Mouse (Mus musculus) midbrain, embryonic 11.5 days (tissue): ENCODE results near the gene Ptges3. TPM values are rescaled to one million over a fixed set of nuclear protein-coding genes. Genes with fewer than 3 reads are reported as not detected.

Source experiments
- ATAC-seq: fragments of 200-750 bp; cut with Nextera tagmentation; 2 replicates; pipeline ENCODE4 v1.8.0; 2017; ENCODE audit warnings: moderate TSS enrichment, moderate library complexity; ENCODE audit not compliant: low FRiP score
- DNase-seq: peaks from one replicate; pipeline ENCODE4 v3.0.0; 2015; ENCODE audit warnings: low spot score; ENCODE audit errors: missing footprints
- H3K27ac ChIP-seq: fragments of 300-500 bp; sonication (generic); 2 replicates; pipeline ENCODE4 v1.5.1; 2014; ENCODE audit warnings: low read depth, low read length
- H3K27me3 ChIP-seq: fragments of 300-500 bp; sonication (generic); 2 replicates; pipeline ENCODE4 v1.6.1; 2014; ENCODE audit warnings: mild to moderate bottlenecking, low read length, moderate library complexity, mixed read lengths; ENCODE audit not compliant: control insufficient read depth, insufficient read depth
- H3K36me3 ChIP-seq: fragments of 300-500 bp; sonication (generic); 2 replicates; pipeline ENCODE4 v1.6.1; 2014; ENCODE audit warnings: mild to moderate bottlenecking, low read length, moderate library complexity, mixed read lengths; ENCODE audit not compliant: control insufficient read depth, insufficient read depth
- H3K4me1 ChIP-seq: fragments of 300-500 bp; sonication (generic); 2 replicates; pipeline ENCODE4 v1.6.1; 2014; ENCODE audit warnings: low read length; ENCODE audit not compliant: control insufficient read depth, insufficient read depth
- H3K4me2 ChIP-seq: fragments of 300-500 bp; sonication (generic); 2 replicates; pipeline ENCODE4 v1.6.1; 2014; ENCODE audit warnings: mild to moderate bottlenecking, moderate library complexity
- H3K4me3 ChIP-seq: fragments of 300-500 bp; sonication (generic); 2 replicates; pipeline ENCODE4 v1.5.1; 2014; ENCODE audit warnings: low read depth, low read length
- H3K9ac ChIP-seq: fragments of 300-500 bp; sonication (generic); 2 replicates; pipeline ENCODE4 v1.6.1; 2014; ENCODE audit warnings: low read length
- H3K9me3 ChIP-seq: fragments of 300-500 bp; sonication (generic); 2 replicates; pipeline ENCODE4 v1.6.1; 2016; ENCODE audit warnings: low read length; ENCODE audit not compliant: control insufficient read depth
- WGBS: fragments of 180-500 bp; shearing (Covaris S2); extraction: QIAGEN DNeasy Blood & Tissue Kit; methylation state at CpG from one replicate; pipeline ENCODE4 v1.1.7; 2014; 5-methylcytosine and 5-hydroxymethylcytosine counted together
- polyA plus RNA-seq: library from polyadenylated mRNA; unstranded; fragments of >200 nt; fragmentation: Nextera tagmentation; extraction: Ambion mirVana; gene quantifications from 2 replicates; pipeline ENCODE4 v1.2.1, GENCODE M21; 2014

Ptges3 gene
- polyA plus RNA-seq, 1 experiment from 2014 or later: 692 TPM

DNA sequence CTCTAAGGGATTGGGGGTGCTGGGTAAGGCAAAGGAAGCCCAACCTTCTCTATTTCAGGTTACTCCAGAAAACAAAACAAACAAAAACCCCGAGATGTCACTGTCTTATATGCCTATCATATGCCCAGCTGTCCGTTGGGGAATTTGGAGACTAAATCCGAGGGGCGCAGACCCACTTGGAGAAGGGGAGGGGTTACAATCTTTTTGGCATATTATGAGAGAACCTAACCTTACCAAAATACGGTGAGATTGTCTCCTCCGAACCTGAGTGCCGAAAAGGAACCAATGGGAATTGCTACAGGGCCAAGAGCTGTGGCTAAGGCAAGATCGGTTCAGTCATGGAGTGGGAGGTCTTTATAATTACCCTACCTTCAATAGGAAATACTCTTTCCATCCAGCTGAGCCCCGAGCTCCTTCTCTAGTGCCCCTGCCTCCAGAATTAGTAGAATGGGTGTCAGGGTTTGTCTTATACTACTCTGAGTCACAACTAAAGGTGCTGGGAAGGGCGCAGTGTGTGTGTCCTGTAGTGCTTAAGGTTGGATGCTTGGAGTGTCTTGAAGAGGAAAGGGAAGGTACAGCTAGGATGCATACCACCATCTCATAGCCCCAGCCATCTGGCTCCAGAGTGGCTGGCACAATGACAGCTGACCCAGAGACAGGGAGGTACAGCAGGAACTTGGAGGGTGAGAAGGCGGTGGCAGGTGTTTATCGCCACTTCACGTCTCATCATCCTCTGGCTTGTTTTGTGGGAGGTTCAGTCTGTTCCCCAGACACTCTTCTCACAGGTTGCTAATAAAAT is 34.9 kb downstream of the Ptges3 start:
- ATAC-seq: no peak
- Histone ChIP-seq H3K4me3 (peak overlapping the region; percentile 81), H3K9me3 (no peaks in the 10 kb centered on the region), H3K4me2 (peak overlapping the region; percentile 85), H3K27ac (no peak overlapping the region), H3K27me3 (no peaks in the 10 kb centered on the region), H3K36me3 (peaks cover 9% of the 10 kb centered on the region), H3K9ac (peak overlapping the region; percentile 85), H3K4me1 (peaks cover 31% of the 10 kb centered on the region)
- DNase-seq: peak; percentile 90
- 26% methylated on average over 13 of the region's 13 CpGs for WGBS

DNA sequence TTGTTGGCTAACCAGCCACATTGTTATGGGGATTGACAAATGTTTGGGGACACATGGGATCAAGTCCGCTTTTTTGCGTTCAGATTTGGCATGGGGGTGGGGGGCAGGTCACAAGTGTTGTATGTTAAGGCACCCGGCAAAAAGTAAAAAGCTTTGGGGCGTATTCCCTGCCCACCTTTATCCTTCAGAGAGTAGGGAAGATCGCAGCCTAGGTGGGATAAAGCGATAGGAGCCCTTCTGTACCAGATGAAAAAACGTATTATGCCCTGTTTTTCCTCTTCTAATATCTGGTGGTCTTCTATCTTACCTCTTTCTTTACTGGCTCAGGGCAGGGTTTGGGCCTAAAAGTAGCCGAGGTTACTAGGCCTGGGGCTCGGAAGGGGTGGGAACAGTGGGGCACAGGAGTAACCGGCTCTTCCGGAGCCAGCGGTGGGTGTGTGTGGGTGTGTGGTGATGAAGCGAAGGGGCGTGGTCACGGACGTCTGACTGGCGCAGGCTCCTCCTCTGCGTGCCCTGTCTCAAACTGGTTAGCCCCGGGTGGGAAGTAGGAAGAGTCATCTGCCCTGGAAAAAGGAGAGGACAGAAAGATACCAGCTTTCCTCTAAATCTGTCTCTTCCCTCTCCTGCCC is 35.7 kb downstream of the Ptges3 start:
- Histone ChIP-seq H3K36me3 (peaks cover 3% of the 10 kb centered on the region), H3K27ac (no peak overlapping the region), H3K4me2 (peak overlapping the region; percentile 85), H3K27me3 (no peaks in the 10 kb centered on the region), H3K9me3 (no peaks in the 10 kb centered on the region), H3K4me1 (peaks cover 31% of the 10 kb centered on the region), H3K9ac (peak overlapping the region; percentile 28; the same call in 1 of the 2 replicates), H3K4me3 (peak overlapping the region; percentile 18; the same call in 1 of the 2 replicates)
- DNase-seq: peak; percentile 92
- WGBS: 12% methylated on average over 19 of the region's 19 CpGs
- ATAC-seq: peak; percentile 53

DNA sequence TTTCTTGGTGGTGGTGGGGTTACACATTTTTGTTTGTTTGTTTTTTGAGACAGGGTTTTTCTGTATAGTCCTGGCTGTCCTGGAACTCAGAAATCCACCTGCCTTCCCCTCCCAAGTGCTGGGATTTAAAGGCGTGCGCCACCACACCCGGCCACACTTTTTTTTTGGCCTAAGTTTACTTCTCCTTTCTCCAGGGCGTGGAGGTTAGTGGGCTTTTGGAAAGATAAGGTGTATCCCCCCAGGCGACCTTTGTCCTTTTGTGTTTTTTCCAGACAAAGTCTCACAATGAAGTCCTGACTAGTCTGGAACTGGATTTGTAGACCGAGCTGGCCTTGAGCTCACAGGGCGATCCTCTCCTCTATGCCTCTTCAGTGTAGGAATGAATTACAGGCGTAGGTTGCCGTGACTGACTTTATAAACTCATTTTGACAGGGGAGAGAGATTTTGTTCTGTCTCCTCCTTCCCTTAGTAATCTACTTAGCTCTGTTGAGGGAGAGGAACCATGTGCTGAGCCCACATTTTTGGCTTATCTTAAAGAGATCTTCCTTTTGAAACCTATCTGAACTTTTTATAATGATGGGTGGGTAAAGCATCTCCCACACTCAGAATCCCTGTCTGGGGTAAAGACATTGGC is 36.4 kb downstream of the Ptges3 start:
- ATAC-seq (no peak), DNase-seq (no peak)
- Histone ChIP-seq H3K36me3 (no peaks in the 10 kb centered on the region), H3K9ac (no peak overlapping the region), H3K27me3 (no peaks in the 10 kb centered on the region), H3K4me3 (no peak overlapping the region), H3K4me1 (peaks cover 31% of the 10 kb centered on the region), H3K9me3 (no peaks in the 10 kb centered on the region), H3K27ac (no peak overlapping the region), H3K4me2 (no peak overlapping the region)
- 18% methylated on average over 9 of the region's 9 CpGs for WGBS

DNA sequence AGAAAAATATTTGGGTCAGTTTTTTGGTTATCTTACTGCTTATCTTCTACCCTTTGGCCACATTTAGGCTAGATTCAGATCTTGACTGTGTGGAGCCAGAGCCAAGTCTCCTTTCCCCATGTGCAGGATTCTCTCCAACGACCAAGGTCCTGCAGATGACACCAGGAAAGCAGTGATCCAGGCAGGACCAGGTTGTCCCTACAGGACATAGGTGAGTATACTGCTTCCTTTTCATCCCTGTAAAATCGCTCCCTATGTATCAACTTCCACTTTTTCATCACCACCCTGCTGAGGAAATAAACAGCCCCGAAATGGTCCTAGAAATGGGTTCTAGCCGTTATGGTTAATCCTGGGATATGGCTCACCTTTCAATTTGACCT is 37.5 kb downstream of the Ptges3 start:
- 20% methylated on average over 4 of the region's 4 CpGs for WGBS
- H3K27ac ChIP-seq: no peak overlapping the region
- DNase-seq (peak; percentile 89), ATAC-seq (no peak)
- no peak overlapping the region for H3K9ac ChIP-seq
- H3K36me3 ChIP-seq: no peaks in the 10 kb centered on the region
- H3K4me2 ChIP-seq: peak overlapping the region; percentile 16
- H3K4me1 ChIP-seq: peaks cover 28% of the 10 kb centered on the region
- H3K27me3 ChIP-seq: no peaks in the 10 kb centered on the region
- H3K4me3 ChIP-seq: peak overlapping the region; percentile 100
- H3K9me3 ChIP-seq: no peaks in the 10 kb centered on the region

DNA sequence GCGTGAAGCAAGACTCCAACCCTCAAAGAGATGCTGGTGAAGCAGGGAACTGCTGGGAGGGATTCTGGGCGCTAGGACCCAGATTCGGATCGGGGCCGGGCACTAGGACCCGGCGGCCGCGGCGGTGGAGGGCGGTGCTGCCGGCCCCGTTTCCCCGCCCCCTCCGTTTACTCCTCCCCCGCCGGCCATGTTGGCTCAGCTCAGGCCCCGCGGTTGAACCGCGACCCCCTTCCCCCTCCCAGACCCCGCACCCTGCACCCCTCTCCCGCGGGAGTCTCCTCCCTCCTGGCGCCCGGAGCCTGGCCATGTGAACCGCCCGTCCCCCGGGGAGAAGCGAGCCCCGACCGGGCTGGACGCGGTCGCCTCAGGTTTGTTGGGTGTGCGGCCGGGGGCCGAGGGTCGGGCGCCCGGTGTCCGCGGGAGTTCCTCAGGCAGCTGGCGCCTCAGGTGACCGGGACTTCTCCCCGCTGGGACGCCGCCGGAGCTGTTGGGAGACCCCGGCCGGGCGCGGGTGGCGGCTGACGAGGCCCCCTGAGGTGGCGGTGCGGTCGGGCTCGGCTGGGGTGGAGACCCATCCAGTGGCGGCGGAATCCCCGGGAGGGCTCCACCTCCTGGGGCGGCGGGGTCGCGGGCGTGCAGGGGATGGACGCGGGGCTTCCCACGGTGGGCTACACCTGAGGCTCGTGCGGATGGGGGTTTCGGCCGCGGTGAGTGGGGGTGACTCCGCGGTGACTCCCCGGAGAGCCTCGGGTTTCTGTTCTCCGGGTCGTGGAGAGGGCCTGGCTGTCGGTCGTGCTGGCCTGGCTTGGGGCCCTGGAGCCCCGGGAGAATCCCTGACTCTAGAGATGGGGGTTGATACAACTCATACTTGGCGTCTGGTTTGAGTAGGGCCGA is 38.2 kb downstream of the Ptges3 start:
- H3K27ac ChIP-seq: peak overlapping the region; percentile 68
- under 1% methylated on average over 80 of the region's 86 CpGs for WGBS

DNA sequence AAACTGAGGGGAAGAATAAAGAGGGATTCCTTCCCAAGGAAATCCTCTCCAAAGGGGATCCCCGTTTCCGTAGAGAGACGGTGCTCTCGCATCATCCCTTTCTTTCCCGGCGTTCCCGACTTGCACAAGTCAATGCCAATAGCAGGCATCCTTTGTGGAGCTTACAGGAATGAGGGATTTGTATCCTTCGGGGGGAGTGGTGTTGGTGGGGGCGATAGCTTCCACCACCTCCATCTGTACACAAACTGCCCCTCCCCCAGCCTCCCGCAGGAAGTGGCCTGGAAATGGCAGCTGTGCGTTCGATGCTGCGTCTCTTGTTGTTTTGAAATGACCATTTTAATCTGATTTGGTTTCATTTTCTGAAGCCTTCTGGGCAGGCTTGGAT is 38.8 kb downstream of the Ptges3 start:
- no peaks in the 10 kb centered on the region for H3K27me3 ChIP-seq
- peak overlapping the region; percentile 68 for H3K27ac ChIP-seq
- ATAC-seq (no peak), DNase-seq (peak; percentile 97)
- peak overlapping the region; percentile 92 for H3K9ac ChIP-seq
- H3K4me3 ChIP-seq: peak overlapping the region; percentile 100
- WGBS: 0% methylated on average over 11 of the region's 13 CpGs
- H3K4me1 ChIP-seq: peaks cover 19% of the 10 kb centered on the region
- peak overlapping the region; percentile 71 for H3K4me2 ChIP-seq
- no peaks in the 10 kb centered on the region for H3K9me3 ChIP-seq
- H3K36me3 ChIP-seq: no peaks in the 10 kb centered on the region

More for the DNA sequence above, 38.2 kb downstream of the Ptges3 start:
- Histone ChIP-seq H3K9me3 (no peaks in the 10 kb centered on the region), H3K4me1 (peaks cover 22% of the 10 kb centered on the region), H3K9ac (peak overlapping the region; percentile 92), H3K27me3 (no peaks in the 10 kb centered on the region), H3K36me3 (no peaks in the 10 kb centered on the region), H3K4me2 (peak overlapping the region; percentile 71), H3K4me3 (peak overlapping the region; percentile 100)
- DNase-seq (peak; percentile 99), ATAC-seq (peak; percentile 81)

DNA sequence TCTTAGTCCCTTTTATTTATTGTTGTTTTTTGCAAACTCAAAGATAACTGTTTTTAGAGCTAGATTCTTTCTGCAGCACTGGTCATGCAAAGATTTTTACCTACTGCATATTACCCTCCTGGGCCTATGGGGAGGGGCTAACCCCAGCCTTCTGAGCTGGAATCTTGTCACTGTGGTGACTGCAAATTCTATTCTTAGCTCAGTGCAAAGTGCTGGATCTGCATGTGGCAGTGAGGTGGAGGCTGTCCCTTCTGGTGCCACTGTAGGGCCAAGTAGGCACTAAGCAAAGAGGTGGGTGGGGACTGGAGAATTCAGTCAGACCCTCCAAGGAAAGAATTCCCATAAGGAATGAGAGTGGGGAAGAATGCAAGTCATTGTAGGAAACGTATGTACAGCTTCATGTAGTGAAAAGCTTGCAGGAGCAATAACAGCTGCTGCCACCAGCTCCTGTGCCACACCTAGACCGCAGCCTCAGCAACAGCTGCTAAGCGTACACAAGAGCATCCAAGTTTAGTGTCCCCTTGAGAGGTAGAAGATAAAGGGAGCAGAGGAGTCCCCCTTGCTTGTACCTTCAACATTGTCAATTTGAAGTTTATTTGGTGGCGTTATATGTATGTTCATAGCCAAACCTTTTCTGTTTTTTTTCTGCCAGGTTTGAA is 51.5 kb downstream of the Ptges3 start:
- Histone ChIP-seq H3K9me3 (no peaks in the 10 kb centered on the region), H3K4me2 (no peak overlapping the region), H3K9ac (no peak overlapping the region), H3K36me3 (peaks cover 19% of the 10 kb centered on the region), H3K27me3 (no peaks in the 10 kb centered on the region), H3K27ac (no peak overlapping the region), H3K4me1 (no peaks in the 10 kb centered on the region), H3K4me3 (no peak overlapping the region)
- no peak for ATAC-seq
- 91% methylated on average over 4 of the region's 4 CpGs for WGBS
- DNase-seq: no peak

DNA sequence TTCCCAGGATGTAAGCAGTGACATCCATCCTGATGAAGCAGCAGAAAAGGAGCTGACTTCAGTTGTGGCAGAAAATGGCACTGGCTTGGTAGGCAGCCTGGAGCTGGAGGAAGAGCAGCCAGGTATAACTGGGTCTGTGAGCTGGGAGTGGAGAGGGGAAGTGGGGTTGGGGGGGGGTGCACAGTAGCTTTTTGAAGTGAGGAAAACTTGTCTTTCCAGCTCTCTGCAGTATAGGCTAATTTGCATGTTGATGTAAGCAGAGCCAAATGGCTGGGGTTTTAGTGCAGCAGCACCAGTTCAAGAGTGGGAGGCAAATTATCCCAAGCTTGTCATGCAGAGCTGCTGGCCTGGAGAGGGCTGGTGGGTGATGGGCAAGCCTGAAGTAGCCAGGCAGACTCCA is 52.5 kb downstream of the Ptges3 start:
- no peaks in the 10 kb centered on the region for H3K4me1 ChIP-seq
- no peak overlapping the region for H3K9ac ChIP-seq
- DNase-seq: no peak
- H3K27me3 ChIP-seq: no peaks in the 10 kb centered on the region
- no peaks in the 10 kb centered on the region for H3K9me3 ChIP-seq
- ATAC-seq: no peak
- no peak overlapping the region for H3K4me3 ChIP-seq
- peaks cover 24% of the 10 kb centered on the region for H3K36me3 ChIP-seq
- H3K27ac ChIP-seq: no peak overlapping the region
- no peak overlapping the region for H3K4me2 ChIP-seq
